Mouse (Mus musculus): ENCODE data around the gene Omp. TPM values are rescaled to one million over a fixed set of nuclear protein-coding genes. Genes with fewer than 3 reads are reported as not detected.
"Not testable (repeated sequence)": the region's sequence is repeated elsewhere in the genome, so short reads cannot be mapped to it uniquely, and the experiment has no call there.

Gene Omp
- 0.21 and 0.28 TPM in 2 replicates for polyA plus RNA-seq (2015; fragmentation: Nextera tagmentation; extraction: Ambion mirVana)

DNA sequence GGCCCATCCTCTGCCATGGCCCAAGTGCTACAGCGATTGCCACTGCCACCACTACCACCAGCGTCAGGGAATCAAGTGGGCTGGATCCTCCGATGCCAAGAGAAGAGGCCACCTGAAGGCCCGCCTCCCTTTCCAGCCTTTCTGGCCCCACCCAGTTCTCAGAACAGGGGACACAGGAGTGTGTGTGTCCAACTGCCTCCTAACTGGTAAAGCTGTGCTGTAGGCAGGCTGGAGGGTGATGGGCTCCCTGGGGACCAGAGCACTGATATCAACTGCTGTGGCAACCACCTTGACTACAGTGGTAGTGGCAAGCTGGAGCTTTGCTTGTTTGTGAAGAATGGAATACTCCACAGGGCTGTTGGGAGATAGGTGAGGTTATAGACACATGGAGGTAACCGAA is at the start of gene Omp:
TSS of gene Omp (minus strand) at position 101 of the 400 bp plus-strand sequence.
- H3K9me3 ChIP-seq: no peaks in the 10 kb centered on the region
- H3K27ac ChIP-seq: no peak within 1 kb of the TSS
- H3K4me3 ChIP-seq (replicated peaks): no peak within 1 kb of the TSS
- H3K4me2 ChIP-seq (replicated peaks): no peak within 1 kb of the TSS
- H3K36me3 ChIP-seq: no peaks in the 10 kb centered on the region
- H3K9ac ChIP-seq (replicated peaks): no peak within 1 kb of the TSS
- WGBS: 91% methylated on average over 5 of the region's 5 CpGs
- no peaks in the 10 kb centered on the region for H3K27me3 ChIP-seq
- H3K4me1 ChIP-seq (replicated peaks): peaks cover 32% of the 10 kb centered on the region
- ATAC-seq: no peak

GRCm38 (mm10) chr7:98194026-98194792 is 48.9 kb upstream of the Omp start:
- peak; percentile 68 for ATAC-seq
- peak overlapping the region; percentile 50 for H3K9ac ChIP-seq (replicated peaks)
- H3K4me1 ChIP-seq (replicated peaks): peaks cover 16% of the 10 kb centered on the region
- no peaks in the 10 kb centered on the region for H3K9me3 ChIP-seq
- H3K36me3 ChIP-seq: no peaks in the 10 kb centered on the region
- 2% methylated on average over 61 of the region's 61 CpGs for WGBS
- no peak overlapping the region for H3K27ac ChIP-seq
- peak overlapping the region; percentile 46 for H3K4me3 ChIP-seq (replicated peaks)
- H3K4me2 ChIP-seq (replicated peaks): peak overlapping the region; percentile 81
- H3K27me3 ChIP-seq: peaks cover 85% of the 10 kb centered on the region

- ATAC-seq: peak; percentile 79
- Histone ChIP-seq H3K4me2 (replicated peaks) (peak overlapping the region; percentile 81), H3K4me1 (replicated peaks) (peaks cover 16% of the 10 kb centered on the region), H3K27me3 (peaks cover 87% of the 10 kb centered on the region), H3K4me3 (replicated peaks) (peak overlapping the region; percentile 46), H3K27ac (no peak overlapping the region), H3K36me3 (no peaks in the 10 kb centered on the region), H3K9me3 (no peaks in the 10 kb centered on the region), H3K9ac (replicated peaks) (peak overlapping the region; percentile 50)
- WGBS: 4% methylated on average over 36 of the region's 36 CpGs
Observed at GRCm38 (mm10) chr7:98193515-98194025, 48.3 kb upstream of the Omp start.

- Histone ChIP-seq H3K4me2 (replicated peaks) (no peak overlapping the region), H3K9me3 (no peaks in the 10 kb centered on the region), H3K4me3 (replicated peaks) (no peak overlapping the region), H3K36me3 (no peaks in the 10 kb centered on the region), H3K27ac (no peak overlapping the region), H3K27me3 (peaks cover 78% of the 10 kb centered on the region), H3K4me1 (replicated peaks) (peaks cover 23% of the 10 kb centered on the region), H3K9ac (replicated peaks) (no peak overlapping the region)
- WGBS: 69% methylated on average over 17 of the region's 17 CpGs
- no peak for ATAC-seq
Observed at GRCm38 (mm10) chr7:98191571-98192250, 46.4 kb upstream of the Omp start.

- no peaks in the 10 kb centered on the region for H3K36me3 ChIP-seq
- 90% methylated on average over 1 of the region's 1 CpGs for WGBS
- H3K27ac ChIP-seq: no peak overlapping the region
- H3K9ac ChIP-seq (replicated peaks): no peak overlapping the region
- peaks cover 67% of the 10 kb centered on the region for H3K27me3 ChIP-seq
- H3K4me2 ChIP-seq (replicated peaks): no peak overlapping the region
- no peaks in the 10 kb centered on the region for H3K9me3 ChIP-seq
- ATAC-seq: no peak
- no peak overlapping the region for H3K4me3 ChIP-seq (replicated peaks)
- peaks cover 31% of the 10 kb centered on the region for H3K4me1 ChIP-seq (replicated peaks)
Observed at GRCm38 (mm10) chr7:98190578-98190977, 45.3 kb upstream of the Omp start.

DNA sequence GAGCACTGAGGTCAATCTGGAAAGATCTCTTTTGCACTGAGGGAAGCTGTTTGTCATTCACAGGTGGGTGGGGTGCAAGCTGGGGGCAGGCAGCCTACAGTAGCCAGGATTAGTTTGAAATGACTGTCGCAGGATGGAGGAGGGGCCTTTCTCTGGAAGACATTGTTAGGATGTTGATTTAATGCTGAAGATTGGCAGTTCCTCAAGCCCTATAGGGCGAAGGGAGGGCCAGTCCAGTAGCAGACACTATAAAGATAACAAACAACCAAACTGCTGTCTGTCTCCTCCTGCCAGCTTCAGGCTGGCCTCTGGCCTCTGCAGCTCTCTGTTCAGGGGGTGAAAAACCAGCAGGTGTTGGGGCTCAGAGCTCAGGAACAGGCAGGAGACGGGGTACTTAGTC is 44.4 kb upstream of the Omp start:
- no peak overlapping the region for H3K9ac ChIP-seq (replicated peaks)
- H3K27me3 ChIP-seq: peaks cover 65% of the 10 kb centered on the region
- H3K9me3 ChIP-seq: no peaks in the 10 kb centered on the region
- whole genome bisulfite sequencing: 51% methylated on average over 3 of the region's 3 CpGs
- no peak overlapping the region for H3K4me3 ChIP-seq (replicated peaks)
- no peak for ATAC-seq
- no peak overlapping the region for H3K27ac ChIP-seq
- H3K4me2 ChIP-seq (replicated peaks): no peak overlapping the region
- H3K4me1 ChIP-seq (replicated peaks): peaks cover 38% of the 10 kb centered on the region
- H3K36me3 ChIP-seq: no peaks in the 10 kb centered on the region

GRCm38 (mm10) chr7:98188680-98189079 is 43.4 kb upstream of the Omp start:
- Histone ChIP-seq H3K4me3 (replicated peaks) (no peak overlapping the region), H3K4me1 (replicated peaks) (peaks cover 30% of the 10 kb centered on the region), H3K36me3 (no peaks in the 10 kb centered on the region), H3K27me3 (peaks cover 62% of the 10 kb centered on the region), H3K9me3 (no peaks in the 10 kb centered on the region), H3K9ac (replicated peaks) (no peak overlapping the region), H3K27ac (no peak overlapping the region), H3K4me2 (replicated peaks) (no peak overlapping the region)
- WGBS: 90% methylated on average over 2 of the region's 2 CpGs
- ATAC-seq: no peak

GRCm38 (mm10) chr7:98188238-98188637 is 42.9 kb upstream of the Omp start:
- no peak overlapping the region for H3K4me2 ChIP-seq (replicated peaks)
- no peak overlapping the region for H3K9ac ChIP-seq (replicated peaks)
- H3K9me3 ChIP-seq: no peaks in the 10 kb centered on the region
- no peak overlapping the region for H3K27ac ChIP-seq
- 98% methylated on average over 2 of the region's 2 CpGs for WGBS
- H3K27me3 ChIP-seq: peaks cover 59% of the 10 kb centered on the region
- H3K4me1 ChIP-seq (replicated peaks): peaks cover 25% of the 10 kb centered on the region
- H3K4me3 ChIP-seq (replicated peaks): no peak overlapping the region
- H3K36me3 ChIP-seq: no peaks in the 10 kb centered on the region
- ATAC-seq: no peak

DNA sequence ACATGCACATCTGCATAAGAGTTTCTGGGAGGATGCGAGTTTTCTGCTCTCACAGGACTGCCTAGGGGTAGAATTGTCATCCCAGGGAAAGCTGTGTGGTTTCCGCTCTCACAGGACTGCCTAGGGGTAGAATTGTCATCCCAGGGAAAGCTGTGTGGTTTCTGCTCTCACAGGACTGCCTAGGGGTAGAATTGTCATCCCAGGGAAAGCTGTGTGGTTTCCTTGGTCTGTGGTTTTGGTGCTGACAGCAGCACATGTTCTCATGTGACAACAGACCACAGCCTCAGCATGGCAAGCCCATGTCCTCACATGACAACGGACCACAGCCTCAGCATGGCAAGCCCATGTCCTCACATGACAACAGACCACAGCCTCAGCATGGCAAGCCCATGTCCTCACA is 42.0 kb upstream of the Omp start:
- Histone ChIP-seq H3K27me3 (peaks cover 53% of the 10 kb centered on the region), H3K4me1 (replicated peaks) (peaks cover 22% of the 10 kb centered on the region), H3K27ac (peak overlapping the region; percentile 54)
- not testable (repeated sequence) for H3K36me3 ChIP-seq; H3K4me2 ChIP-seq (replicated peaks); ATAC-seq; H3K9ac ChIP-seq (replicated peaks); H3K9me3 ChIP-seq; H3K4me3 ChIP-seq (replicated peaks)
- 71% methylated on average over 3 of the region's 3 CpGs for WGBS

- Histone ChIP-seq H3K27me3 (peaks cover 46% of the 10 kb centered on the region), H3K9ac (replicated peaks) (no peak overlapping the region), H3K27ac (no peak overlapping the region), H3K4me2 (replicated peaks) (no peak overlapping the region), H3K4me3 (replicated peaks) (no peak overlapping the region), H3K4me1 (replicated peaks) (peaks cover 22% of the 10 kb centered on the region), H3K36me3 (no peaks in the 10 kb centered on the region), H3K9me3 (no peaks in the 10 kb centered on the region)
- peak; percentile 88 for ATAC-seq
- 25% methylated on average over 8 of the region's 8 CpGs for WGBS
Observed at GRCm38 (mm10) chr7:98186637-98187036, 41.3 kb upstream of the Omp start.

DNA sequence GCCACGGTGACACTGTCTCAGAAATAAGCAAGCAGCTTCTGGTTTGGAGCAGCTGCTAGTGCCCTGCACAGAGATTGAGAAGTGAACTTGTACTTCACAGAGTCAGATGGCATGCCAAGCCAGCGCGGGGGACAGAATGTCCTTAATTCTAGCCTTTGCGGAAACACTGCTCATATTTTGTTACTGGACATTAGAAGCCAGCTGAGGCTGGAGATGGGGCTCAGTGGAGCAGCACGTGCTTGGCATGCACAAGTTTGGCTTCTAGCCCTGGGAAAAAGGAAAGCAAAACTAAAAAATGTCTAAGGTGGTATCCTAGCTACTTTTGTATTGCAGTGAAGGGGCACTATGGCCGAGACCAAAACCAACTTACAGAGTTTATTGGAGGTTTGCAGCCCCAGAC is 40.0 kb upstream of the Omp start:
- no peak overlapping the region for H3K4me3 ChIP-seq (replicated peaks)
- H3K4me2 ChIP-seq (replicated peaks): no peak overlapping the region
- no peak for ATAC-seq
- H3K27me3 ChIP-seq: peaks cover 42% of the 10 kb centered on the region
- H3K27ac ChIP-seq: peak overlapping the region; percentile 14; the same call in 1 of the 2 replicates
- no peaks in the 10 kb centered on the region for H3K36me3 ChIP-seq
- peaks cover 22% of the 10 kb centered on the region for H3K4me1 ChIP-seq (replicated peaks)
- H3K9me3 ChIP-seq: no peaks in the 10 kb centered on the region
- no peak overlapping the region for H3K9ac ChIP-seq (replicated peaks)
- WGBS: 70% methylated on average over 6 of the region's 6 CpGs

DNA sequence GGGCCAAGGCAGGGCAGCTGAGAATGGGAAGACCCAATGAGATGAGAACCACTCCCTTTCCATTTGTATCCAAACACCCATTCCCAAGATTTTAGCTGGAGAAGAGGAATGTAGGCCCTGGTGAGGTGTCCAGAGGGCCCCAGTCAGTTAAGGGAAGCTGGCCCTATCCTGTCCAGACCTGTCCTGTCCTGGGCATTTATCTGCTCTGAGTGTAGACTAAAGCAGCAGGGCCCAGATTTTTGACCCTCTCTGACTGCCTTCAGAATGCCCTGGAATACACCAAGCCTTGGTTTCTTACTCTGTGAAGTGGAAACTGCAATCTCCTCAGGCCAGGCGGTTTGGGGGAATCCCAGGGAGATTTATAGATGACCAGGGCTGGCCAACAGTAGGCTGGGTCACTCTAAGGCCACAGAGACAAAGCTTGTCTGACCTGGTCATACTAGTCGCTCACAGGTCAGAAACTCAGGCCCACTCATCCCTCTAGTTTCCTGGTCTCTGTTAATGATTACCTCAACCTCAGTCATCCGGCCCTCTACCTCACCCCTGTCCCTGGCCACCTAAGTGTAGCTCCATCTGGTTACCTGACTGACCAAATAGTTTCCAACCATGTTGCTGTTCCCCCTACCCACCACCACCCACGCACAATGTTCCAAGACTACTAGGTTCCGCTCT is 33.4 kb upstream of the Omp start:
- H3K4me2 ChIP-seq (replicated peaks): peak overlapping the region; percentile 73
- no peaks in the 10 kb centered on the region for H3K36me3 ChIP-seq
- no peak overlapping the region for H3K27ac ChIP-seq
- H3K4me3 ChIP-seq (replicated peaks): peak overlapping the region; percentile 72
- peaks cover 40% of the 10 kb centered on the region for H3K27me3 ChIP-seq
- WGBS: 90% methylated on average over 5 of the region's 5 CpGs
- peak overlapping the region; percentile 72 for H3K9ac ChIP-seq (replicated peaks)
- peak; percentile 53 for ATAC-seq
- H3K9me3 ChIP-seq: no peaks in the 10 kb centered on the region
- peaks cover 18% of the 10 kb centered on the region for H3K4me1 ChIP-seq (replicated peaks)
